Mouse (Mus musculus): ENCODE data around the gene Fam25c. TPM values are rescaled to one million over a fixed set of nuclear protein-coding genes. Genes with fewer than 3 reads are reported as not detected.
"Not testable (repeated sequence)": the region's sequence is repeated elsewhere in the genome, so short reads cannot be mapped to it uniquely, and the experiment has no call there.

Gene Fam25c
- total RNA-seq, 2 experiments from 2014 or later: 1.0 TPM; not detected in 1

- intact Hi-C loops (cut with DNase I): loop anchor here (10.0 kb wide), 2 partner anchors 90 to 280 kb away; partner anchors contain the start of gene Anxa8
- not testable (repeated sequence) for DNase-seq
Measured at GRCm38 (mm10) chr14:34364254-34365146, 9.3 kb upstream of the Fam25c start.

DNA sequence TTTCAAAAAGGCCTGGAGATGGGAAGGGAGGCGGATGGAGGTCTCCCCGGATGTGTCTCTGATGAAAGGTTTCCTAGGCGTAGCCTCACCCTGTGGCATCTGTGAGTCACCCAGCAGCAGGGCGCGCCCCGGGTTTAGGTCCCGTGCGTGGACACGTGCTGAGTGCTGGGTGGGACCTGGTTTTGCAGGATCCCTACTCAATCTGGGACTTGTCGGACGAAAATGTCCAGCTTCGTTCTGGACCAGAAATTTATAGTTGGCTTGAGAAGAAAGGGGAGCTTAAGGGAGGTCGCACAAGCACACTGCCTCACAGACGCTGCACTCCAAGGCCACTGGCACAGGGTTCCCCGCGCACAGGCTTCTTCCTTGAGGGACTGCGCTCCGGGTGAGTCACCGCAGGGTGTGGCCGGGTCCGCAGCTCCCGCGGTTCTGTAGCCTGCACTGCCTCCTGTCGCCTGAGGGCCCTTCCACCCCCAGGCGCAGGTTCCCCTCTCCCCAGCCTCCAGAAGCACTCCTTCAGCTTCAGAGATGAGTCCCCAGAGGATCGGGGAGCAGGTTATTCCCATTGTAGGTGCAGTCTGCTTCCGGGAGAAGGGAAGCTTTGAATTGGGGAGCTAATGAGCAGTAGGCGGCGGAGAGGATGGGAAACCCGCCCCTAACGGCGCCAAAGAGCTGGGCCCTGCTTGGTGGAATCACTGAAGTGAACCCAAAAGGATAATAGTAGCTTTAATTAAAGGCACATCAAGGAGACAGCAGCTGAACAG is 8.4 kb upstream of the Fam25c start:
- peak; percentile 54 for DNase-seq
- intact Hi-C loops (cut with DNase I): loop anchor here (10.0 kb wide), 2 partner anchors 89 to 279 kb away; partner anchors contain the start of gene Anxa8

DNA sequence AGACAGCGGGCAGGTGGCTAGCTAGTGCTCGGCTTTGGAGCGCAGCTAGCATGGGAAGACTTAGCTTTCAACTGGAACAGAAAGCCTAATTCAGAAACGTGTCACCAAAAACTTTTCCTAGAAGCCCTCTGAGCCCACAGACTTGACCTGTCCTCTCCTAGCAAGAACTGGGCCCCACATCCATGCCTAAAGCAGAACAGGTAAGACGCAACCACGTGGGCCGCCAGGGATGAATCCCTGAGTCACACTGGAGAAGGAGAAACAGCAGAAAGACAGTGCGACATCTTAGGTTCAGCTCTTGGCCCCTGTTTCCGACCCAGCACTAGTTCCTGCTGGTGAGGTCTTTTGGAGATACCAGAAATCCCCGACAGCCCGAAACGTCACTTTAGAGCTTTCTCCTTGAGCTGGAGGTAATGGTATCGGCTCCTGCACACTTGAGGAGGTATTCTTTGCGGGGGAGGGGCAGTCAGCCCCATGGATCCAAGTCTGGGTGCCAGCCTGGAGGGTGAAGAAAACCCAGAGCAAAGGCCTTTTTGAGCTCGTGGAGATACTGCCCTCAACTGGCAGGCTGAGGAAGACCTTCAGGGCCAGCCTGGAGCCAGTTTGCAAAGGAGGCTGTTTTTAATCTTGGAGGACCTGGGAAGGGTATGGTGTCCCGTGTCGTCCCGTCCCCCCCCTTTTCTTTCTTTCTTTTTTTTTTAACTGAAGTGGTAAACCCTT is 7.7 kb upstream of the Fam25c start:
- intact Hi-C loops (cut with DNase I): loop anchor here (10.0 kb wide), 2 partner anchors 88 to 278 kb away; partner anchors contain the start of gene Anxa8
- peak; percentile 68 for DNase-seq

DNA sequence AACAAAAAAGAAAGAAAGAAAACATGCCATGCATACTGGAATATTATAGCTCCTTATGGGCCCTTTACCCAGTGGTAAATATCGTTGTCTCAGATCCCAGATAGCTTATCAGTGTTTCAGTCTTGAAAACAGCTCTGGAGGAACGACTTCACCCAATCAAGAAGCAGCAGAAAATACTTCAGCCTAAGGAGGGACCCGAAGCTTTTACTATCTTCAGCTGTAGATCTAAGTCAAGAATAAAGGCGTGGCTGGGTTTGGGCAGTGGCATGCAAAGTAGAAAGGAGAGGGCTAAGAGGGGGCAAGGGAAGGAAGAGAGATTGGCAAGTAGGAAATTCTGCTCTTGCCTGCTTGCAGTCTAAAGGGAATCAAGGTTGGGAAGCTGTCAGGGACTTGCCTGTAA is 6.9 kb upstream of the Fam25c start:
- intact Hi-C loops (cut with DNase I): loop anchor here (10.0 kb wide), 2 partner anchors 87 to 277 kb away; partner anchors contain the start of gene Anxa8
- no peak for DNase-seq

DNA sequence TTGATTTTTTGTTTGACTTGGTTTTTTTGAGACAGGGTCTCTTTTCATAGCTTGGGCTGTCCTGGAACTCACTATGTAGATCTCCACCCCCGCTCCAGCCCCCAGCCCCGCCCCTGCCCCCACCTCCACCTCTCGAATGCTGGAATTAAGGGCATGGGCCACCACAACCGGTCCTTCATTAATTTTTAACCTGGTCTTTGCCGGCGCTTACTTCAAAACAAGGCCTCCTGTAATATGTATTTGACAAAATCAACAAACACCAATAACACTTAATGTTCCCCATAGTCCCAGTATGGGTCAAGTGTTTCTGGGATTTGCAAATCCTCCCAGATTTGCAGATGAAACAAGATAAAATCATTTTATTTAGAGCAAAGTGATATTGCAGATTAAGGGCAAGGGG is 5.0 kb upstream of the Fam25c start:
- intact Hi-C loops (cut with DNase I): loop anchor here (10.0 kb wide), 2 partner anchors 85 to 275 kb away; partner anchors contain the start of gene Anxa8
- no peak for DNase-seq

DNA sequence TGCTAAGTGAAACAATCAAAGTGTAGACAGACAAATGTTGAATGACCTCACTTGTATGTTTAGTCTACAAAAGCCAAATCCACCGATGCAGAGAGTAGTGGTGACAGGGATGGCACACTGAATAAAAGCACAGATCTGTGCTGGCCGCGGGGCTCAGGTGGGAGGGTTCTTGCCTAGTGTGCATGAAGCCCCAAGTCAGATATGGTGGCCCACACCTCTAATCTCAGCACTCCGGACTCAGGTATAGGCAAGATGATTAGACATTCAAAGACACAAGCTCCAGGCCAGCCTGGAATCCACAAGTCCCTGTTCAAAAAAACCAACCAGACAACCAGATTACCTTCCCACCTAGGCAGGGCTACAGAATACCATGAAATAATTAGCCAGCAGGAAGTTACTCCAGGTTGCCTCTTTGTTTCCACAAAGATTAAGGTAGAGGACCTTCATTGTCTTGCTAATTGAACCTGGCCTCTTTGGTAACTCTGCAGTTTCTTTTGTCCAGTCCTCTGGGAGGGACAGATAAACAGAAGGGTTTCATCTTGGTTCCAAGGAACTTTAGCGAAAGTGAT is 4.5 kb upstream of the Fam25c start:
- intact Hi-C loops (cut with DNase I): loop anchor here (10.0 kb wide), 2 partner anchors 85 to 275 kb away; partner anchors contain the start of gene Anxa8
- DNase-seq: no peak

- no peak for DNase-seq
- intact Hi-C loops (cut with DNase I): no loop called here
Measured at GRCm38 (mm10) chr14:34357671-34358455, 2.6 kb upstream of the Fam25c start.

DNA sequence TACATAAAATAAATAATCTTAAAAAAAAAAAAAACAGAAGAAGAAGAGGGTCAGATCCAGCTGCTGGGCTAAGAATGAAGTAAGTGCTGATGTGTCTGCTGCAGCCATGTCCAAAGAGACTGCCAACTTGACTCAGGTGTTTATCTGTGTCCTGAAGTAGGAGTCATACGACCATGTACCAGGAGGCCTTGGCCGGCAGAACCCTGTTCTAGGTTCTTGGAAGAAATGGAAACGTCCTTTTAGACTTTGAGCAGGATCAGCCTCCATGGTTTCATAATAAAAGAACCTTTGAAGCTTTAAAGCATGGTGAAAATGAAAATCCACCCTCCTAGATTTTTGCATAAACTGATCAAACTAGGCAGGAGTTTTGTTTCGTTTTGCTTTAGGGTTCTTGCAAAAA is 777 bp downstream of the Fam25c start:
- DNase-seq: no peak
- intact Hi-C loops (cut with DNase I): no loop called here

GRCm38 (mm10) chr14:34353326-34353725 is 1.9 kb downstream of the Fam25c start:
- intact Hi-C loops (cut with DNase I): no loop called here
- no peak for DNase-seq

DNA sequence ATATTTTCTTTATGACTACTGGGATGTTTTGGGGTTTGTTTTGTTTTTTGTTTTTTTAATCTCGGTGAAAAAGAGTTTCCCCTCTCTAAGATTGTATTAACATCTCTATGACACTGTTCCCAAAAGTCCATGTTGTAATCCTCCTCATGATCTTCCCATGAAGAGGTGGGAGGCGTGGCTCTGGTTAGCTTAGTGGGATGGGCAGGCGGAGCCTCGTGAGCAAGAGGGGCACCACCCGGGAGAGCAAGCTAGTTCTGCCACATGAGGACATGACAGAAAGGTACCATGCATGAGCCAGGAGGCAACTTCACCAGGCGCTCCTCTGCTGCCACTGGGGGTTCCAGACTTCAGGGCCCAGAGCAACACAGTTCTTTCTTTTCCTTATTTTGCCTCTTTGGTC is 2.7 kb downstream of the Fam25c start:
- intact Hi-C loops (cut with DNase I): no loop called here
- no peak for DNase-seq

DNA sequence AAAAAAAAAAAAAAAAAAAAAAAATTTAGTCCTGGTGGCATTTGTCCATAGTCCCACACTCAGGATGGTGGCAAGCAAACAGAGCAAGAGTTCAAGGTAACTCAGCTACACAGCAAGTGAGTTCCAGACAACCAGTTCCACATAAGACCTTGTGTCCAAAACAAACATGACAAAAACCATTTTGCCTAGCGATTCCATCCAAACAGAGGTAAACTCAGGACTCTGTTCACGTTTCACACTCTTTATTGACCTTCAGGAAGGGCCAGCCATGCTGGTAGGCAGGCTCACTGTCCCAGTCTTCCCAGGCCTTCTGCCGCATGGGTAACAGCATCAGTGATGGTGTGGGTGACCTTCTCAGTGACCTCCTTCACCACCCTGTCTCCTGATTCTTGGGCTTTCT is 3.6 kb downstream of the Fam25c start:
- intact Hi-C loops (cut with DNase I): no loop called here
- DNase-seq: no peak

DNA sequence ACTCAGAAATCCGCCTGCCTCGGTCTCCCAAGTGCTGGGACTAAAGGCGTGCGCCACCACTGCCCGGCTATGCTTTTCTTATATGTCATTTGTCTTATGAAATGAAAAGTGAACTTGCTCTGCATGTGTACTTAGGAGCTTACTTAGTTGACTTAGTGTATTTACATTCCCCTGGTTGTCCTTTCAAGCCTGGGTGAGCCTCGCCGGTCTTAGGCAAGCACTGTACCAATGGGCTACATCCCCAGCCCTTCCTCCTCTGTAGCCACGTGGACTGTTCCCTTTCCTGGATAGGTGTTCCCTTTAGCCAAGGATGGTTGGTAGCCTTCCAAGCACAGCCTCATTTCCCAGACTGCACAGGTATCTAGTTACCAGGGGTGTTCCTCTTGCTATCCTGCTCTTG is 6.2 kb downstream of the Fam25c start:
- intact Hi-C loops (cut with DNase I): no loop called here

GRCm38 (mm10) chr14:34348301-34348700 is 6.9 kb downstream of the Fam25c start:
- no peak for DNase-seq
- intact Hi-C loops (cut with DNase I): no loop called here

More for the DNA sequence above, 6.2 kb downstream of the Fam25c start:
- DNase-seq: no peak

DNA sequence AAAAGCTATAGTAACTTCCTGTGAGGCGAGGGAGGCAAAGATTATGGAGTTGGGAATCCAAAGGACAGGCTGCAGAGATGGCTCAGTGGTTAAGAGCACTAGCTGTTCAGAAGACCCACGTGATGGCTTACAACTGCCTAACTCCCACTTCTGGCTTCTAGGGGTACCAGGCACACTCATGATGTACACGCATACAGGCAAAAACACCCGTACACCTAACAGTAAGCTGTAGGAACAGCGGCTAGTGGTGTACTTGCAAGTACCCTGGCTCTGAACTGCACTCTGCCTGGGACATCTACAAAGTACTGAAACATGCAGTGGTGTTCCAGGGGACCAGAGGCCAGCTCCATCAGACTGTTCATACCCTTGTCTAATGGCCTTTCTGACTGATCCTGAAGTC is 8.1 kb downstream of the Fam25c start:
- no peak for DNase-seq
- intact Hi-C loops (cut with DNase I): no loop called here

GRCm38 (mm10) chr14:34345771-34346566 is 9.3 kb downstream of the Fam25c start:
- DNase-seq: no peak
- intact Hi-C loops (cut with DNase I): no loop called here

GRCm38 (mm10) chr14:34344361-34344760 is 10.9 kb downstream of the Fam25c start:
- intact Hi-C loops (cut with DNase I): no loop called here

GRCm38 (mm10) chr14:34343078-34343477 is 12.2 kb downstream of the Fam25c start:
- intact Hi-C loops (cut with DNase I): no loop called here
- DNase-seq: no peak

More at GRCm38 (mm10) chr14:34344361-34344760, 10.9 kb downstream of the Fam25c start:
- DNase-seq: no peak

- DNase-seq: no peak
- intact Hi-C loops (cut with DNase I): no loop called here
Measured at GRCm38 (mm10) chr14:34341993-34342392, 13.2 kb downstream of the Fam25c start.

GRCm38 (mm10) chr14:34339446-34339845 is 15.8 kb downstream of the Fam25c start:
- intact Hi-C loops (cut with DNase I): no loop called here
- DNase-seq: no peak
